11 mouse cellular contexts compared by ENCODE assay signal in genomic region chr19:15941399-15941798, GRCm38 (mm10). TPM values are rescaled to one million over a fixed set of nuclear protein-coding genes. Genes with fewer than 3 reads are reported as not detected.
DNase-seq lines count a peak whose midpoint lies in the region; ATAC-seq and TF ChIP-seq lines count a peak whose summit lies in the region.
"Had no signal": no experiment of that assay in that cellular context is flagged by ENCODE, and none has a peak within 500 bp of the region (broad histone marks: within the 10 kb centered on the region; RNA-seq: fewer than 3 reads in every experiment).

No protein-coding gene starts in this region.

- POLR2A ChIA-PET in Patski (lab: Charles Lee) = no interaction called here

- no peak overlapping the region for H3K4me3 ChIP-seq in C2C12 (ENCODE audit: insufficient read depth, poor library complexity, severe bottlenecking)
- no peak overlapping the region for H3K4me3 ChIP-seq in liver, embryonic 13.5 days (replicated peaks)
- H3K4me3 ChIP-seq: limb, embryonic 13.5 days had no signal

- no peak overlapping the region for H3ac ChIP-seq in C2C12 (ENCODE audit: control insufficient read depth, insufficient read length, low read depth)

- H3K27ac ChIP-seq in liver, embryonic 13.5 days = peak overlapping the region; percentile 71
- H3K27ac ChIP-seq: limb, embryonic 13.5 days had no signal

- H3K79me3 ChIP-seq in C2C12 (ENCODE audit: low read depth) = no peaks in the 10 kb centered on the region

- H3K9me3 ChIP-seq in liver, embryonic 13.5 days (replicated peaks) = no peaks in the 10 kb centered on the region
- H3K9me3 ChIP-seq: limb, embryonic 13.5 days had no signal

- H3K9ac ChIP-seq in liver, embryonic 13.5 days = no peak overlapping the region
- H3K9ac ChIP-seq: limb, embryonic 13.5 days had no signal

- H3K79me2 ChIP-seq in C2C12 (ENCODE audit: control insufficient read depth, insufficient read depth) = no peaks in the 10 kb centered on the region

- CTCF ChIA-PET in Patski (lab: Charles Lee) = interaction anchor here (0.8 to 1.1 kb wide), 2 partner anchors 17 to 41 kb away, joined by 3 read pairs; no protein-coding TSS in a partner anchor

- H3K4me2 ChIP-seq in liver, embryonic 13.5 days = no peak overlapping the region
- H3K4me2 ChIP-seq: limb, embryonic 13.5 days had no signal

- DNase-seq in Patski (ENCODE audit: low read depth, low spot score) = no peak
- DNase-seq in kidney, adult 11 months = peak; percentile 50
- DNase-seq in liver, embryonic 13.5 days = no peak
- DNase-seq in cerebellum, postnatal 10 days = no peak
- DNase-seq in retina, postnatal 1 day = no peak
- no peak for DNase-seq in heart, adult 18-20 months
- no peak for DNase-seq in left cerebral cortex, adult 9 months (ENCODE audit: low spot score in 2 of 2)
- DNase-seq: cerebellum, postnatal 25 days had no signal

- 65% methylated on average over 8 of the region's 8 CpGs for WGBS in liver, embryonic 13.5 days (ENCODE audit: insufficient replicate concordance)

- no peaks in the 10 kb centered on the region for H3K27me3 ChIP-seq in C2C12 (ENCODE audit: control insufficient read depth, insufficient read depth, insufficient read length)
- H3K27me3 ChIP-seq in Patski = no peaks in the 10 kb centered on the region
- no peaks in the 10 kb centered on the region for H3K27me3 ChIP-seq in liver, embryonic 13.5 days
- H3K27me3 ChIP-seq: limb, embryonic 13.5 days had no signal

- peak; percentile 95 for ATAC-seq in Patski
- peak; percentile 69 for ATAC-seq in liver, embryonic 13.5 days (ENCODE audit: low read depth)
- ATAC-seq: forebrain, embryonic 14.5 days had no signal

- H3K4me1 ChIP-seq in liver, embryonic 13.5 days (replicated peaks) = no peaks in the 10 kb centered on the region
- H3K4me1 ChIP-seq: limb, embryonic 13.5 days had no signal

- H3K36me3 ChIP-seq in C2C12 (ENCODE audit: control insufficient read depth, insufficient read depth) = no peaks in the 10 kb centered on the region
- H3K36me3 ChIP-seq in liver, embryonic 13.5 days = no peaks in the 10 kb centered on the region
- H3K36me3 ChIP-seq: limb, embryonic 13.5 days had no signal

- no peak for TF ChIP-seq CTCF in C2C12 (IDR thresholded peaks at IDR 0.05; ENCODE audit: control insufficient read depth, insufficient read depth, insufficient read length)
- TF ChIP-seq CTCF in Patski (IDR thresholded peaks at IDR 0.05) = no peak

- in situ Hi-C loops in Patski (cut with MboI; ENCODE audit: low pct_unique_long_range_greater_than_20kb) = no loop called here

TF ChIP-seq in C2C12, 6 proteins besides CTCF, POLR2A, EP300 and RAD21:
- TF ChIP-seq CEBPB (IDR thresholded peaks at IDR 0.05; ENCODE audit: low read depth) = peak; percentile 76
- no peak for TF ChIP-seq FOSL1 (IDR thresholded peaks at IDR 0.05; ENCODE audit: insufficient read depth, low read length, poor library complexity, severe bottlenecking)

RNA-seq across cellular contexts. Expression of gene Psat1, which starts 5.7 kb away (rescaled TPM):
- 292 TPM for polyA plus RNA-seq in C2C12 (2012; fragmentation: generic; extraction: Trizol)
- 125 TPM for polyA plus RNA-seq in Patski (2021)
- polyA plus RNA-seq in liver, embryonic 13.5 days (2015; fragmentation: Nextera tagmentation; extraction: Ambion mirVana) = 165 and 186 TPM in 2 replicates
- total RNA-seq in heart, adult 18-20 months (2021) = 1 to 10 TPM; 3.7 to 4.2 TPM

RNA-seq across cellular contexts. Expression of gene Cep78, which starts 43.4 kb away (rescaled TPM):
- polyA plus RNA-seq in C2C12 (2012; fragmentation: generic; extraction: Trizol) (7.5 TPM), Patski (2021) (13.7 TPM)
- polyA plus RNA-seq in liver, embryonic 13.5 days (2015; fragmentation: Nextera tagmentation; extraction: Ambion mirVana) = 12.8 and 13.3 TPM in 2 replicates
- 1 to 10 TPM; 4.1 to 4.2 TPM for total RNA-seq in heart, adult 18-20 months (2021)
